Mouse (Mus musculus) kidney, adult 18-20 months (tissue): ENCODE measurements around the gene Ifit1bl1.
"Not testable (repeated sequence)": the region's sequence is repeated elsewhere in the genome, so short reads cannot be mapped to it uniquely, and the experiment has no call there.

Source experiments
- DNase-seq: peaks from one replicate; pipeline ENCODE4 v3.0.0; 2021

Ifit1bl1 gene

GRCm38 (mm10) chr19:34587898-34588692, 13.7 kb downstream of the Ifit1bl1 start:
- peak; percentile 19 for DNase-seq

- DNase-seq = not testable (repeated sequence)
Observed at GRCm38 (mm10) chr19:34585740-34586458, 15.9 kb downstream of the Ifit1bl1 start.

GRCm38 (mm10) chr19:34583126-34583766, 18.5 kb downstream of the Ifit1bl1 start, which contains the start of gene Ifit3:
Gene Ifit3, plus strand, starts transcription at chr19:34583531.
- peak; percentile 51 for DNase-seq

DNA sequence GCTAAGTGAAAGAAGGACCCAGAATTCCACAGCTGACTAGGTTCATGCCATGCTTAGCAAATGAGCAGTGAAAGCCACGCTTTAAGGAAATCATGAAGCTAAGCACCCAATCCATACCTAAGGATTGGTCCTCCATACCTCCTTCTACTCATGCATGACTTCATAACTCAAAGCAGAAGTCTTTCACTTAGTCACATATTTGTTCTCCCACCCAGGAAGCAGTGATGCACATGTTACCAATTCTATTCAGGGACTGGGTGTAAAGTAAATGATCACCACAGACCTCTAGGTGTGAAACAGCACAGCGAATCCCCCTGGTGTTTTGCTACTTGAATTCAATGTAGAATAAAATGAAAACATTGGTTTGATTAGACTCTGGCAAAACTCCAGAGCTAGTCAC, 19.1 kb downstream of the Ifit1bl1 start:
- DNase-seq = not testable (repeated sequence)

- DNase-seq = no peak
Observed at GRCm38 (mm10) chr19:34577121-34577520, 24.6 kb downstream of the Ifit1bl1 start.

GRCm38 (mm10) chr19:34573650-34574049, 28.1 kb downstream of the Ifit1bl1 start:
- no peak for DNase-seq

GRCm38 (mm10) chr19:34571080-34571479, 30.7 kb downstream of the Ifit1bl1 start:
- no peak for DNase-seq

GRCm38 (mm10) chr19:34569896-34570476, 31.8 kb downstream of the Ifit1bl1 start:
- DNase-seq = peak; percentile 23

DNA sequence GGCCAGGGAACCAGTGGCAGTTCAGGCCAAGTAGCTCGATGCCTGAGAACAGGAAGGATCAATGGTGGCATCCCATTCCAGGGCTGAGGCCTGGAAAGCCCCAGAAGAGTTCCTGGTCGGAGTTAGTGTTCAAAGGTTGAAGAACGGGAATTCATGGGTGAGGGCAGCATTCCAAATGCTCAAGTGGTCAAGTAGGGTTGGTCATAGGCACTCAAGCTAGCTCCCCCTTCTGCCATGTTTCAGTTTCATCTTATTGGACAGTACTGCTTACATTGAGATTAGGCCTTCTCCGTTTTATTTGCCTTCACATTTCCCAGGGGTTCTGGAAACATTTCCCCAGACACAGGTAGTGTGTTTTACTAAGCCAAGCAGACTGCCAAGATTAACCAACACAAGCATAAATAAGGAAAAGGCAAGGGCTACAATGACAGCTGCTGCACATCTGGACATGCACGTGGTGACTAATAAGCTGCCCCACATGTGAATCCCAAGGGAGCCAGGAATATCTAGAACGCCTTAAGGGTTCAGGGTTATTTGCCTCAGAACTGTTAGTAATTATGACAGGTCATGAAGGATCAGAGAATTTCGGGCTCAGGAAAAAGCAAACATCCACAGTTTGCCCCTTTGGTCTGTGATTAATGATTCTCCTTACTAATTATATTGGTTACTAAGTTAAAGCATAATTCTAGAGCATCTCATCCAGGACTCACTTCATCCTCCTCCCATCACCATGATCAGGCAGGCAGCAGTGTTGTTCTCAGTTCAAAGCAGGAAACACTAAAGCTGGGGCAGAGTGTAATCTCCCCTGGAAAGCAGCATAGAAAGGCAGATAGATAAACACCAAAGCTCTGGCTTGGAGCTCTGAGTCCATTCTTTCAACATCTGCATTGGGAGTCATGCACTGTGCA, 32.5 kb downstream of the Ifit1bl1 start:
- peak; percentile 29 for DNase-seq

DNA sequence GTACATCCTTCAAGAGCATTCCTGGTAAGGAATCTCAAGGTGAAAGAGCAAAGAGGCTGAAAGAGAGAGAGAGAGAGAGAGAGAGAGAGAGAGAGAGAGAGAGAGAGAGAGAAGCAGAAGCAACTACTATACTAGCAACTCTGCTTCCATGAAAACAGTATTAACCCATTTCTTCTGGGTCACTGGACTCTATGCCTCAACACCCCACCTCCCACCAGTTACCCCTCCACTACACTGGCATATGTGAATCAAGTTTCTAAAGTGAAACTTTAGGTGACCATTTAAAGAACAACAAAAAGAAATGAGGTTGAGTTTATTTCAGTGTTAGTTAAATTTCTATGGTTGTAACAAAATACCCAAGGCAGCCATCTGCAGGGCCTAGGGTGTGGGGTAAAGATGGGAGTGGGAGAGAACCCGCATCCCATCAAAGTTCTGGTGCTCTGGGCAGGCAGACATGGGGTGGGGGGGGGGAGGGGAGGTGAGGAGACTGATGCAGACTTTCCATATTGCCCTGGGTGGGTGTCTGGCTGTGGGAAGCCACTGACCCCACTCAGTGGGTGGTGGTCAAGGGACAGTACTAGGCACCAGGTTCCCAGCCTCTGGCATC, 35.5 kb downstream of the Ifit1bl1 start:
- DNase-seq = no peak

GRCm38 (mm10) chr19:34562556-34562955, 39.2 kb downstream of the Ifit1bl1 start:
- no peak for DNase-seq

DNA sequence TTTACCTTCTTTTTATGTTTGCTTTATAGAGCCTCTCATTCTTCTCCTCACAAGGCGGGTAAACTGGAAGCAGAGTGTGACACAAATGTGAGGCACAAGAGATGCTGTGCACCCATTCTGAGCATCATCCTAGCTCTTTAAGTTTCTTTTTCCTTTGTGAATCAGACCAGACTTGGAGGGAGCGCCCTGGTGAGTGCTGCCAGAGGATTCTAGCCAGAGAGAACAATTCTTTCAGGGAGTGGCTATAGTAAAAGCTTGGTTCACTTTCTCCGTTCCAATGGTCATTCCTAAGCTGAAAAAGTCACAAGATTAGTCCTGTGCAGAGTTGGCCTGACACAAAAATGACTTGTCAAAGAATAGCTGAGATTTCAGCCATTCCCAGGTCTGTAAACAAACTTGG, 45.1 kb downstream of the Ifit1bl1 start:
- DNase-seq = peak; percentile 4

- no peak for DNase-seq
Observed at GRCm38 (mm10) chr19:34554061-34554460, 47.7 kb downstream of the Ifit1bl1 start.

- peak; percentile 16 for DNase-seq
Observed at GRCm38 (mm10) chr19:34553522-34553921, 48.2 kb downstream of the Ifit1bl1 start.

GRCm38 (mm10) chr19:34553021-34553420, 48.7 kb downstream of the Ifit1bl1 start:
- no peak for DNase-seq

- peak; percentile 43 for DNase-seq
Observed at GRCm38 (mm10) chr19:34551981-34552380, 49.8 kb downstream of the Ifit1bl1 start.

- peak; percentile 75 for DNase-seq
Observed at GRCm38 (mm10) chr19:34550534-34551223, 51.1 kb downstream of the Ifit1bl1 start, which contains the start of gene Ifit2. Gene Ifit2, plus strand, starts transcription at chr19:34550694.

DNA sequence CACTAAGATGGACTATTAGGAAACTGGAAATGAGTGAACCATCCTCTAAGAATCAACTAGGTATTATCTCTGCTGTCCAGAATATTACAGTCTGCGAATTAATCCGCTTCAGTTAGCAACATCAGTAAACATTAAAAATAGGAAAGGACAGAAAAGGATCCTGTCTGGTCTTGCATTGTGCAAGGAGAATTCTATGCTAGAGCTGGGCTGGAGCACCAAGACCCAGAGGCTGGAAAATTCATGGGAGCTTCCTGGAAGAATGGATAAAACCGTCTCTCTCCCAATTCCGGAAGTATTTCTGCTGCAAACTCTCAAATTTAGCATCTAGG, 51.6 kb downstream of the Ifit1bl1 start:
- DNase-seq = no peak

DNA sequence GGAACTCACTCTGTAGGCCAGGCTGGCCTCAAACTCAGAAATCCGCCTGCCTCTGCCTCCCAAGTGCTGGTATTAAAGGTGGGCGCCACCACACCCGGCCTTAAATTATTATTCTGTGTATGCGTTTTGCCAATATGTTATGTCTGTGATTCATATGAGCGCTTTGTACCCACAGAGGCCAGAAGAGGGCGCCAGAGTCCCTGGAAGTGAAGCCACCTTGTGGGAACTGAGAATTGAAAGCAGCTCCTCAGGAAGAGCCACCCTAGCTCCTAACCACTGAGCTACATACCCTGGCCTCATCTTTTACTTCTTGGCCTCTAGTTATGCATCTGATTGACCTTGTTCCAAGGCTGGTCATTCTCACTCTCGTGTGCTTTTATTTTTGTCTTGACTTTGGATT, 53.8 kb downstream of the Ifit1bl1 start:
- peak; percentile 90 for DNase-seq

DNA sequence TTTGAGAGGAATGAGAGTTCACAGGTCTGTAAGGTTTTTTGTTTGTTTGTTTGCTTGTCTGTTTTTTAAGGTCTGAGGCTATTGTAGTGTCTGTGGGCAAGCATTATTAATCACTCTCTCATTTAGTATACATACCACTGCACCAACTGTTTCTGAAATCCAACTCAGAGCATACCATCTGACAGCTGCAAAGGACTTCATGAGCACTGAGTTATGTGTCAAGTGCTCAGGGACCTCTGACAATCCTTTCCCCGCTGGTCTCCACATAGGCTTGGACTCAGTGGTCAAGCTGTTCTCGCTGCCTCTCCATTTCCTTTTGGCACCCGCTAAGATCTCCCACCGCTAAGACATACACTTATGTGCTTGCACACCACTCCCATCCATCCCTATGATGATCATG, 55.5 kb downstream of the Ifit1bl1 start:
- no peak for DNase-seq
